Mouse (Mus musculus) central nervous system, embryonic 11.5 days (tissue): ENCODE results near the gene Ifnl2. TPM values are rescaled to one million over a fixed set of nuclear protein-coding genes. Genes with fewer than 3 reads are reported as not detected.

ENCODE experiments used
- polyA plus RNA-seq: library from polyadenylated mRNA; depleted of rRNA; stranded (reverse); fragments of >200 nt; gene quantifications from 2 replicates; pipeline ENCODE4 v1.2.3, GENCODE M21; 2012; rRNA removed

The Ifnl2 gene
- polyA plus RNA-seq = not detected in 2 replicates

DNA sequence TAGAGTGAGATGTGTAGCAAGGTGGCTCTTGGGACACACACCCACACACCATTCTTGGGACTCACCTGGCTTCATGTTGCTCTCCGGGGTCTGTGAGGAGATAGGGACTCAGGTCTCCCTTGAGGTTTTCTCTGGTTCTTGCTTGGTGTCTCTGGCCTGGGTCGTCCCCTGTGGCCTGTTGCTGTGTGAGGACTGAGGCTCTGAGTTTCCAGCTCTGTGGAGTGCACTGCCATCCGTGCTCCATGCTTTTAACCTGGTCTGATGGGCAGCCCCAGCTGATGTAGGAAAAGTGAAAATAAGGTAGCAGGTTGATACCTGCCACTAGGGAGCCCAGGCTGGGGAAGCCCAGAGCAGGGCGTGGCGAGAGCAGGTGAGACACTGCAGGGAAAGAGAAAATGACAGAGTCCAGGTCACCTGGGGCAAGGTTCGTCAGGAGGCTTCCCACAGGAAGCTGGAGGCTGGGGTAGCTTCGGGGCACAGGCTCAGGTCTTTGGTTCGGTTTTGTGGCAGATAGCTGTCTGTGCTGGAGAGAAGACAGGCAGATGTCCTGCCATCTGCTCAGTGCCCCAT is at the start of gene Ifnl2:
TSS of gene Ifnl2 (minus strand) at position 51 of the 570 bp plus-strand sequence.

DNA sequence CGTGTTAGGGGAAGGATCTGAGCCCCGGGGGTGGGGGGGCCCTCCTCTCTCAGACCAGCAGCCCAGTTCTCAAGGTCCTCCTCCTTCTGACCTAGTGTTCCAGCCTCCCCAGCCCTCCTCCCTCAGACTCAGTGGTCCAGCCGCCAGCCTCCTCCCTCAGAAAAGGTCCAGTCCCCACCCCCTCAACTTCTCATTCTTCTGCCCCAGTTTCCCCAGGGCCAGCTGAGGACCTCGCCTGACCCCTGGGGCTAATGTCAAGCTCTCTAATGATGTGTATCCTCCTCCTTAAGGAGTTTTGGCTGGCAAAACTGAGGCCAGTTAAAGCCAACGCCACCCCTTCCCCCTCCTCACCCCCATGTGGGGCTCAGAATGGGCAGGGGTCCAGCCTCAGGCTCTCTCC is 36.9 kb upstream of the Ifnl2 start, which contains the start of gene Nccrp1:
TSS of gene Nccrp1 (minus strand) at position 101 of the 400 bp plus-strand sequence.

DNA sequence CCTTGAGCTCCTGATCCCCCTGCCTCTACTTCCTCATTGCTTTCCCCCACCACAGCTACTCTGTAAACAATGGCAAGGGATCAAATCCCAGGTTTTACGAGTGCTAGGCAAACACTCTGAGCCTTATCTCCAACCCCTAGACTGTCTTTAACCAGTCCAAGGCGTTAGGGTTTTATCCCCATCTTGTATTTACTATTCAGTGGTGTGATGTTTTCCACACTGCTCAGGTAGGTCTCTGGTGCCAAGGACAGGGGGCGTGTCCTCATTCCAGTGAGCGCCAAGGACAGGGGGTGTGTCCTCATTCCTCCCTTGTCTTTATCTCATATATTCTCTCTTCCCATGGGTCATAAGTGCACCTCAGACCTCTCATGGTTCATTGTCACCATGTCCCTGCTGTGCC is 30.3 kb upstream of the Ifnl2 start, which contains the start of gene Sycn:
TSS of gene Sycn (plus strand) at position 360 of the 400 bp plus-strand sequence.

DNA sequence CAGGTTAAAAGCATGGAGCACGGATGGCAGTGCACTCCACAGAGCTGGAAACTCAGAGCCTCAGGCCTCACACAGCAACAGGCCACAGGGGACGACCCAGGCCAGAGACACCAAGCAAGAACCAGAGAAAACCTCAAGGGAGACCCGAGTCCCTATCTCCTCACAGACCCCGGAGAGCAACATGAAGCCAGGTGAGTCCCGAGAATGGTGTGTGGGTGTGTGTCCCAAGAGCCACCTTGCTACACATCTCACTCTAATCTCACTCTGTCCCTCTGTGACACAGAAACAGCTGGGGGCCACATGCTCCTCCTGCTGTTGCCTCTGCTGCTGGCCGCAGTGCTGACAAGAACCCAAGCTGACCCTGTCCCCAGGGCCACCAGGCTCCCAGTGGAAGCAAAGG is 12.3 kb upstream of the Ifnl2 start, which contains the start of gene Ifnl3:
TSS of gene Ifnl3 (plus strand) at position 301 of the 400 bp plus-strand sequence.

Other genes with a start within 250 kb of the Ifnl2 start
- gene Eid2, start 242.6 kb downstream of the Ifnl2 start, polyA plus RNA-seq = 37.7 and 38.6 TPM in 2 replicates
- 13.9 and 15.5 TPM in 2 replicates for gene Eid2b, start 232.7 kb downstream of the Ifnl2 start, polyA plus RNA-seq
- 0.65 and 3.9 TPM in 2 replicates for gene Selenov, start 219.3 kb downstream of the Ifnl2 start, polyA plus RNA-seq
- gene Dll3, start 208.2 kb downstream of the Ifnl2 start, polyA plus RNA-seq = 41.2 and 93.1 TPM in 2 replicates
- gene Timm50, start 198.4 kb downstream of the Ifnl2 start, polyA plus RNA-seq = 99.1 and 125 TPM in 2 replicates
- gene Supt5, start 171.7 kb downstream of the Ifnl2 start, polyA plus RNA-seq = 102 and 105 TPM in 2 replicates
- gene Rps16, start 159.8 kb downstream of the Ifnl2 start, polyA plus RNA-seq = 2,195 and 2,197 TPM in 2 replicates
- gene Plekhg2, start 137.9 kb downstream of the Ifnl2 start, polyA plus RNA-seq = 44.0 and 64.1 TPM in 2 replicates
- 3.4 and 4.2 TPM in 2 replicates for gene Zfp36, start 130.2 kb downstream of the Ifnl2 start, polyA plus RNA-seq
- 32.8 and 45.9 TPM in 2 replicates for gene Med29, start 117.7 kb downstream of the Ifnl2 start, polyA plus RNA-seq
- gene Paf1, start 117.5 kb downstream of the Ifnl2 start, polyA plus RNA-seq = 124 and 409 TPM in 2 replicates
- 10.2 and 17.1 TPM in 2 replicates for gene Gmfg, start 73.0 kb downstream of the Ifnl2 start, polyA plus RNA-seq
- gene Lrfn1, start 58.5 kb downstream of the Ifnl2 start, polyA plus RNA-seq = 17.1 and 23.3 TPM in 2 replicates
- not detected in 2 replicates for gene Ifnl3, start 12.4 kb upstream of the Ifnl2 start, polyA plus RNA-seq
- not detected in 2 replicates for gene Sycn, start 30.4 kb upstream of the Ifnl2 start, polyA plus RNA-seq
- gene Nccrp1, start 36.8 kb upstream of the Ifnl2 start, polyA plus RNA-seq = 0.07 TPM in 1 of 2 replicates, not detected in the other
- 47.4 and 72.3 TPM in 2 replicates for gene Samd4b, start 87.7 kb upstream of the Ifnl2 start, polyA plus RNA-seq
- gene Pak4, start 87.7 kb upstream of the Ifnl2 start, polyA plus RNA-seq = 30.7 and 42.8 TPM in 2 replicates
- 0.05 TPM in 1 of 2 replicates, not detected in the other for gene Acp7, start 120.9 kb upstream of the Ifnl2 start, polyA plus RNA-seq
- gene Fbxo27, start 182.4 kb upstream of the Ifnl2 start, polyA plus RNA-seq = 5.5 and 12.1 TPM in 2 replicates
- 5.6 and 10.4 TPM in 2 replicates for gene Fbxo17, start 206.3 kb upstream of the Ifnl2 start, polyA plus RNA-seq
- gene Mrps12, start 231.4 kb upstream of the Ifnl2 start, polyA plus RNA-seq = 66.2 and 163 TPM in 2 replicates
- 28.0 and 31.2 TPM in 2 replicates for gene Sars2, start 231.5 kb upstream of the Ifnl2 start, polyA plus RNA-seq
- 1.3 and 1.7 TPM in 2 replicates for gene Ccer2, start 245.7 kb upstream of the Ifnl2 start, polyA plus RNA-seq